Mouse (Mus musculus): Measurements from ENCODE around the gene Gm20683.

Gene Gm20683

GRCm38 (mm10) chr17:25795609-25796092 lies 45.9 kb downstream of the Gm20683 start, which contains the start of gene AC134908.4:
Gene AC134908.4, minus strand, starts transcription at chr17:25795659.
- no peak for DNase-seq (ENCODE audit: low spot score)

GRCm38 (mm10) chr17:25794998-25795397 lies 46.6 kb downstream of the Gm20683 start:
- no peak for DNase-seq (ENCODE audit: low spot score)

GRCm38 (mm10) chr17:25794197-25794596 lies 47.4 kb downstream of the Gm20683 start:
- DNase-seq (ENCODE audit: low spot score): no peak

GRCm38 (mm10) chr17:25792615-25793014 lies 48.9 kb downstream of the Gm20683 start, which contains the start of gene Fam173a:
Gene Fam173a, minus strand, starts transcription at chr17:25792901.
- DNase-seq (ENCODE audit: low spot score): no peak

GRCm38 (mm10) chr17:25791843-25792527 lies 49.6 kb downstream of the Gm20683 start:
- DNase-seq (ENCODE audit: low spot score): no peak

GRCm38 (mm10) chr17:25791320-25791842 lies 50.2 kb downstream of the Gm20683 start:
- no peak for DNase-seq (ENCODE audit: low spot score)

GRCm38 (mm10) chr17:25786781-25787504 lies 54.6 kb downstream of the Gm20683 start:
- DNase-seq (ENCODE audit: low spot score): no peak

GRCm38 (mm10) chr17:25786280-25786679 lies 55.3 kb downstream of the Gm20683 start, which contains the start of gene Ccdc78:
Gene Ccdc78, plus strand, starts transcription at chr17:25786580.
- no peak for DNase-seq (ENCODE audit: low spot score)

- DNase-seq (ENCODE audit: low spot score): peak; percentile 98
These were observed 56.2 kb downstream of the Gm20683 start, which contains the start of gene Haghl for GRCm38 (mm10) chr17:25785281-25785745. Gene Haghl, minus strand, starts transcription at chr17:25785673.
